ENCODE assay signal across 8 mouse cellular contexts in genomic region chr10:13090596-13091424, GRCm38 (mm10). TPM values are rescaled to one million over a fixed set of nuclear protein-coding genes. Genes with fewer than 3 reads are reported as not detected.
DNase-seq lines count a peak whose midpoint lies in the region; ATAC-seq and TF ChIP-seq lines count a peak whose summit lies in the region.

No protein-coding gene starts in this region.

- peak; percentile 66 for DNase-seq in cerebellum, adult 11 months
- peak; percentile 80 to 84 for DNase-seq in heart, postnatal 10 days
- peak; percentile 81 to 89 for DNase-seq in kidney, postnatal 4 days
- peak; percentile 78 for DNase-seq in testis, postnatal 10 days (ENCODE audit: low spot score)

- intact Hi-C loops in heart, postnatal 10 days (cut with DNase I): loop anchor here (5.0 kb wide), 1 partner anchor 186 kb away; no protein-coding TSS in a partner anchor

- H3K27me3 ChIP-seq in E14TG2a.4 (ENCODE audit: insufficient read depth, low read length): no peaks in the 10 kb centered on the region
- H3K27me3 ChIP-seq in forebrain, embryonic 15.5 days: no peaks in the 10 kb centered on the region
- H3K27me3 ChIP-seq in liver, embryonic 16.5 days (ENCODE audit: control insufficient read depth, insufficient read depth, low read depth, low read length): peaks cover 20% of the 10 kb centered on the region
- no peaks in the 10 kb centered on the region for H3K27me3 ChIP-seq in neural tube, embryonic 13.5 days

- H3K9me3 ChIP-seq in E14TG2a.4 (ENCODE audit: low read length): peaks cover 87% of the 10 kb centered on the region
- peaks cover 12% of the 10 kb centered on the region; the same call in 1 of the 2 replicates for H3K9me3 ChIP-seq in forebrain, embryonic 15.5 days
- H3K9me3 ChIP-seq in liver, embryonic 16.5 days (replicated peaks; ENCODE audit: control insufficient read depth, low read length): no peaks in the 10 kb centered on the region
- H3K9me3 ChIP-seq in neural tube, embryonic 13.5 days: peaks cover 30% of the 10 kb centered on the region

- H3K27ac ChIP-seq in forebrain, embryonic 15.5 days (replicated peaks): peak overlapping the region; percentile 45
- H3K27ac ChIP-seq in liver, embryonic 16.5 days (ENCODE audit: low read length): no peak overlapping the region
- H3K27ac ChIP-seq in neural tube, embryonic 13.5 days (replicated peaks): 0 out of 2 replicates have a peak overlapping the region, but pooled peaks have one; percentile 23

- no peaks in the 10 kb centered on the region for H3K4me1 ChIP-seq in E14TG2a.4 (replicated peaks; ENCODE audit: low read depth, low read length)
- 0 out of 2 replicates have a peak, but pooled peaks cover 2% of the 10 kb centered on the region for H3K4me1 ChIP-seq in forebrain, embryonic 15.5 days
- no peaks in the 10 kb centered on the region for H3K4me1 ChIP-seq in liver, embryonic 16.5 days (ENCODE audit: control insufficient read depth, low read depth, low read length)
- peaks cover 8% of the 10 kb centered on the region; the same call in 1 of the 2 replicates for H3K4me1 ChIP-seq in neural tube, embryonic 13.5 days (replicated peaks)

- H3K4me3 ChIP-seq in E14TG2a.4 (replicated peaks; ENCODE audit: low read length): peak overlapping the region; percentile 26; the same call in 1 of the 2 replicates
- H3K4me3 ChIP-seq in forebrain, embryonic 15.5 days: peak overlapping the region; percentile 60
- peak overlapping the region; percentile 49 for H3K4me3 ChIP-seq in liver, embryonic 16.5 days (ENCODE audit: low read depth, low read length)
- H3K4me3 ChIP-seq in neural tube, embryonic 13.5 days: peak overlapping the region; percentile 54

- peak overlapping the region; percentile 52 for H3K4me2 ChIP-seq in forebrain, embryonic 15.5 days (replicated peaks)
- peak overlapping the region; percentile 51 for H3K4me2 ChIP-seq in liver, embryonic 16.5 days (ENCODE audit: low read depth, low read length)
- peak overlapping the region; percentile 59 for H3K4me2 ChIP-seq in neural tube, embryonic 13.5 days

- no peaks in the 10 kb centered on the region for H3K36me3 ChIP-seq in E14TG2a.4 (ENCODE audit: insufficient read depth, low read length)
- H3K36me3 ChIP-seq in forebrain, embryonic 15.5 days: no peaks in the 10 kb centered on the region
- no peaks in the 10 kb centered on the region for H3K36me3 ChIP-seq in liver, embryonic 16.5 days (ENCODE audit: control insufficient read depth, insufficient read depth)
- H3K36me3 ChIP-seq in neural tube, embryonic 13.5 days: no peaks in the 10 kb centered on the region

- H3K9ac ChIP-seq in forebrain, embryonic 15.5 days (replicated peaks): peak overlapping the region; percentile 63
- 0 out of 2 replicates have a peak overlapping the region, but pooled peaks have one; percentile 26 for H3K9ac ChIP-seq in liver, embryonic 16.5 days (ENCODE audit: low read depth, low read length)
- H3K9ac ChIP-seq in neural tube, embryonic 13.5 days: peak overlapping the region; percentile 74

- 53% methylated on average over 70 of the region's 70 CpGs for WGBS in forebrain, embryonic 15.5 days
- 43% methylated on average over 70 of the region's 70 CpGs for whole genome bisulfite sequencing in liver, embryonic 16.5 days (ENCODE audit: insufficient replicate concordance)
- WGBS in neural tube, embryonic 13.5 days: 49% methylated on average over 70 of the region's 70 CpGs

- ATAC-seq in forebrain, embryonic 15.5 days (replicated peaks): peak; percentile 98
- ATAC-seq in liver, embryonic 16.5 days (ENCODE audit: low read depth): peak; percentile 64
- peak; percentile 96 for ATAC-seq in neural tube, embryonic 13.5 days (ENCODE audit: low read depth)

- TF ChIP-seq CTCF in E14TG2a.4 (conservative IDR thresholded peaks at IDR 0.05; ENCODE audit: low read length): no peak

RNA-seq across cellular contexts. Expression of gene Plagl1, which starts 30.5 kb away (rescaled TPM):
- 37.0 and 41.0 TPM in 2 replicates for polyA plus RNA-seq in forebrain, embryonic 15.5 days (2015; fragmentation: Nextera tagmentation; extraction: Ambion mirVana)
- total RNA-seq in heart, postnatal 10 days (2021): 10 to 100 TPM; 50.5 to 50.6 TPM
- 20.5 and 24.6 TPM in 2 replicates for polyA plus RNA-seq in liver, embryonic 16.5 days (2015; fragmentation: Nextera tagmentation; extraction: Ambion mirVana)
- polyA plus RNA-seq in neural tube, embryonic 13.5 days (2015; fragmentation: Nextera tagmentation; extraction: Ambion mirVana): 35.6 and 52.3 TPM in 2 replicates
